ENCODE assay signal across 8 mouse cellular contexts in genomic region chr2:126429282-126429681, GRCm38 (mm10).
A peak's percentile ranks its signal among the peaks of the same experiment; 100 is the strongest.
DNase-seq lines count a peak whose midpoint lies in the region; ATAC-seq lines count a peak whose summit lies in the region.

No protein-coding gene starts in this region.

- H3K36me3 ChIP-seq in forebrain, embryonic 10.5 days (replicated peaks) = no peaks in the 10 kb centered on the region
- H3K36me3 ChIP-seq in hindbrain, embryonic 15.5 days = no peaks in the 10 kb centered on the region
- no peaks in the 10 kb centered on the region for H3K36me3 ChIP-seq in midbrain, embryonic 11.5 days (ENCODE audit: control insufficient read depth, insufficient read depth, low read length)

- H3K4me2 ChIP-seq in hindbrain, embryonic 15.5 days = no peak overlapping the region
- no peak overlapping the region for H3K4me2 ChIP-seq in midbrain, embryonic 11.5 days

- ATAC-seq in CD4-positive, CD25-positive, alpha-beta regulatory T cell, adult 4 months = no peak
- peak; percentile 76 for ATAC-seq in hindbrain, embryonic 15.5 days (ENCODE audit: low FRiP score, low read depth)
- ATAC-seq in midbrain, embryonic 11.5 days (ENCODE audit: low FRiP score) = peak; percentile 71; the same call in 1 of the 2 replicates

- no peak overlapping the region for H3K9ac ChIP-seq in hindbrain, embryonic 15.5 days
- no peak overlapping the region for H3K9ac ChIP-seq in midbrain, embryonic 11.5 days (ENCODE audit: low read length)

- WGBS in forebrain, embryonic 10.5 days = 22% methylated on average over 3 of the region's 3 CpGs
- WGBS in hindbrain, embryonic 15.5 days = 23% methylated on average over 3 of the region's 3 CpGs
- 21% methylated on average over 3 of the region's 3 CpGs for WGBS in midbrain, embryonic 11.5 days

- no peak overlapping the region for H3K27ac ChIP-seq in forebrain, embryonic 10.5 days
- H3K27ac ChIP-seq in hindbrain, embryonic 15.5 days (replicated peaks) = no peak overlapping the region
- no peak overlapping the region for H3K27ac ChIP-seq in midbrain, embryonic 11.5 days (ENCODE audit: low read depth, low read length)

- H3K27me3 ChIP-seq in forebrain, embryonic 10.5 days (ENCODE audit: poor library complexity, severe bottlenecking) = no peaks in the 10 kb centered on the region
- H3K27me3 ChIP-seq in hindbrain, embryonic 15.5 days = no peaks in the 10 kb centered on the region
- no peaks in the 10 kb centered on the region for H3K27me3 ChIP-seq in midbrain, embryonic 11.5 days (ENCODE audit: control insufficient read depth, insufficient read depth, low read length)

- H3K9me3 ChIP-seq in forebrain, embryonic 10.5 days = no peaks in the 10 kb centered on the region
- no peaks in the 10 kb centered on the region for H3K9me3 ChIP-seq in hindbrain, embryonic 15.5 days
- H3K9me3 ChIP-seq in midbrain, embryonic 11.5 days (ENCODE audit: control insufficient read depth, low read length) = no peaks in the 10 kb centered on the region

- peak; percentile 67 for DNase-seq in CD4-positive, CD25-positive, alpha-beta regulatory T cell, adult 2 months (ENCODE audit: low read depth, low spot score)
- DNase-seq in adrenal gland, postnatal 36 days = peak; percentile 65 to 78
- DNase-seq in forebrain, embryonic 10.5 days (ENCODE audit: extremely low spot score, low spot score) = peak; percentile 24
- peak; percentile 56 to 61 for DNase-seq in left cerebral cortex, adult 18-20 months (ENCODE audit: low spot score in 2 of 2)
- peak; percentile 91 for DNase-seq in midbrain, embryonic 11.5 days (ENCODE audit: low spot score, missing footprints)
- DNase-seq in skeletal muscle tissue, adult 2 months (ENCODE audit: low read depth, low spot score) = peak; percentile 25

- no peaks in the 10 kb centered on the region for H3K4me1 ChIP-seq in forebrain, embryonic 10.5 days
- no peaks in the 10 kb centered on the region for H3K4me1 ChIP-seq in hindbrain, embryonic 15.5 days (replicated peaks)
- H3K4me1 ChIP-seq in midbrain, embryonic 11.5 days (ENCODE audit: control insufficient read depth, insufficient read depth, low read length) = no peaks in the 10 kb centered on the region

- H3K4me3 ChIP-seq in forebrain, embryonic 10.5 days = no peak overlapping the region
- H3K4me3 ChIP-seq in hindbrain, embryonic 15.5 days = no peak overlapping the region
- no peak overlapping the region for H3K4me3 ChIP-seq in midbrain, embryonic 11.5 days (ENCODE audit: low read depth, low read length)

Comparison
In these comparisons a context has a peak if more than half of its experiments do, and no peak if none do; other contexts are left out.
1. DNase-seq: peak in every context shown above with its lines; median percentile 91 in midbrain, embryonic 11.5 days; 72 in adrenal gland, postnatal 36 days; 67 in CD4-positive, CD25-positive, alpha-beta regulatory T cell, adult 2 months; 58 in left cerebral cortex, adult 18-20 months; 25 in skeletal muscle tissue, adult 2 months; 24 in forebrain, embryonic 10.5 days.